Mouse (Mus musculus): ENCODE measurements around the gene Slc8a3.

DNA sequence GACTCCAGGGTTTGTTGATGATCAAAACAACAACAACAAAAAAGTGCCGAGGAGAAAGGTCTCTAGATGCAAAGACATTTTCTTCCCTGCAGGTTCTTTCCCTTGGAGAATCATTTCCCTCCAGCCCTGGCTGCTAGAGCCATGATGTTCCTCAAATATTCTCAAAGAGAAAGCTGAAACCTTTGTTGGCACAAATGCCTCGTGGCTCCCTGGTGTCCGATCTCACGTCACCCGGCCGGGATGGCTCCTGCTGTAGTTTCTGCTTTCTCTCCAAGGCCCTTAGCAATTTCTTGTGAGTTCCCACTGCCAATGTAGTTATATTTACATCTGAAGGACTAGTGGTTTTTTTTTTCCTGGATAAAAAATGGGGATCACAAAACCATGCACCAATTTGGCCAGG lies 87.6 kb downstream of the Slc8a3 start:
- TF ChIP-seq CTCF (conservative IDR thresholded peaks at IDR 0.05; ENCODE audit: low read length) (no peak), POU5F1 (IDR thresholded peaks at IDR 0.05; ENCODE audit: borderline replicate concordance, low read length) (no peak)

Data from E14TG2a.4 (cell line).